Mouse (Mus musculus) olfactory bulb, adult 2 months (tissue): Measurements from ENCODE around the gene Anln.

ENCODE experiments used
- CTCF ChIP-seq: fragments of 200-500 bp; IDR thresholded peaks from 2 replicates; pipeline ENCODE4 v1.5.1; 2012; ENCODE audit warnings: low read depth, mild to moderate bottlenecking, low read length, moderate library complexity; ENCODE audit not compliant: insufficient read depth
- POLR2A ChIP-seq: fragments of 200-500 bp; IDR thresholded peaks from 2 replicates; pipeline ENCODE4 v1.6.1; 2012; ENCODE audit warnings: mild to moderate bottlenecking, low read depth, low read length, moderate library complexity; ENCODE audit not compliant: insufficient read depth

DNA sequence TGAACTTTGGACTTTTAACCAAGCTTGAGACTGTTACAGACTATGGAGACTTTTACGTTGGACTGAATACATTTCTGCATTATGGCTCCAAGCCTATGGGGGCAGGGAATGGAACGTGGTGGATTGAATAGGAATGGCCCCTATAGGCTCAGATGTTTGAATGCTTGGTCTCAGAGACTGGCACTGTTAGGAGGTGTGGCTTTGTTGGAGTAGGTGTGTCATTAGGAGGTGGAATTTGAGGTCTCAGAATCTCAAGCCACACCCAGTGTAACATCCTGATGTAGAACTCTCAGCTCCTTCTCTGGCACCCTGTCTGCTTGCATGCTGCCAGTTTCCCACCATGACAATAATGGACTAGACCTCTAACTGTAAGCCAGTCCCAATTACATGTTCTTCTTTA is 44.2 kb upstream of the Anln start:
- TF ChIP-seq POLR2A (no peak), CTCF (no peak)
